Mouse (Mus musculus): ENCODE data around the gene Tlx1. TPM values are rescaled to one million over a fixed set of nuclear protein-coding genes. Genes with fewer than 3 reads are reported as not detected.

The Tlx1 gene
- polyA plus RNA-seq, 1 experiment from 2014 or later, result not detected

DNA sequence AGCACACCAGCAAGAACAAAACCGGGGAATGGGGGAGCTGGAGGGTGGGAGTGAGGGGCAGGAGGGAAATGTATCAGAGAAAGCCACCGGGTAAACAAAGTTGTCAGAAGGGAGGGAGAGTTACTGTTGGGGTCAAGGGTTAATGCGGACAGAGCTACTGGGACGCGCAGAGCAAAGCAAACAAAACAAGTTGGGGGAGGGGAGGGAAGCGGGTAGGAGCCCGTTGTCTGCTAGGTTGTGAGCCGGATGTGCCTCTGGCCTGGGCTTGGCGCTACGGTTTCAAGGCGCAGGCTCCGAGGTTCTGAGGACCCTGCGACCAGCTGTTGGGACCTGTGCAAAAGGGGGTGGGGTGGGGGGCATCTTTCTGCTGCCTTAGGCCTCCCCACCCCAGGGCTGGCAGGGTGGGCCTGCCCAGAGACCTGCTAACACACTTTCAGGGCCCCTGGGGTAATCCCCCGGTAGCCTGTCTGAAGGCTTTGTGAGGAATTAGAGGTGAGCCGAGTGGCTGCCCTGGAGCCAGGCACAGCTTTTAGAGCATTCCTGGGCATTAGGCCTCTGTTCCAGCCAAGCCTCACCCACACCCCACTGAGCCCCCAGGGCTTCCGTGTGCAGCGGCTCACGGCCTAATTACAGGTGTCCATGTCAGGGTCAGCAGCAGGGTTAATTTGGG, 36.6 kb upstream of the Tlx1 start:
- WGBS, result 8% methylated on average over 18 of the region's 18 CpGs
- Histone ChIP-seq H3K9me3 (ENCODE audit: control insufficient read depth, low read length) (no peaks in the 10 kb centered on the region), H3K4me1 (replicated peaks; ENCODE audit: control insufficient read depth, insufficient read depth) (0 out of 2 replicates have a peak, but pooled peaks cover 2% of the 10 kb centered on the region), H3K36me3 (ENCODE audit: control insufficient read depth, insufficient read depth, low read length) (no peaks in the 10 kb centered on the region), H3K4me2 (replicated peaks; ENCODE audit: low read depth) (no peak overlapping the region), H3K9ac (ENCODE audit: low read length) (no peak overlapping the region; the same call in 1 of the 2 replicates), H3K4me3 (ENCODE audit: low read depth, low read length) (no peak overlapping the region), H3K27me3 (ENCODE audit: control insufficient read depth, insufficient read depth, low read length) (no peaks in the 10 kb centered on the region), H3K27ac (replicated peaks) (no peak overlapping the region)
- DNase-seq (ENCODE audit: low spot score) (no peak), ATAC-seq (ENCODE audit: low FRiP score, low TSS enrichment) (peak; percentile 32; the same call in 1 of the 2 replicates)
- TF ChIP-seq EP300 (optimal IDR thresholded peaks at IDR 0.05) (no peak), CTCF (IDR thresholded peaks at IDR 0.05; ENCODE audit: low read depth) (no peak)

DNA sequence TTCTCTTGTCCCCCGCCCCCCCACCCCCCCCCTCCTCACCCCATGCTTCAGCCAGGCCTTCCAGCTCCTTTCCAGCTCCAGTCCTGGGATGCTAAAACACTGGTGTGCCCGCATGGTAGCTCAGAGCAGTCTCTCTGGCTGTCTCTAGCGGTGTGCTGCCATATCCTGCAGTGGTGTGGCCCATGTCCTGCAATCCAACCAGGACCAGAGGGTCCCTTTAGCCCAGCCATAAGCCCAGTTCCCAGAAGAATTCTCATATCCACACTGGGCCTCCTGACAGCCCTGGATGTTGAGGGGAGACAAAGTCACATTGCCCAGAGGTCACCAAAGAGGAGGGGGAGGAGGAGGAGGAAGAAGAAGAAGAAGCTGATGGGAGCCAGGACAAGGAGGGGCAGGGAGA, 35.7 kb upstream of the Tlx1 start:
- H3K36me3 ChIP-seq (ENCODE audit: control insufficient read depth, insufficient read depth, low read length), result no peaks in the 10 kb centered on the region
- 37% methylated on average over 3 of the region's 3 CpGs for WGBS
- 0 out of 2 replicates have a peak, but pooled peaks cover 2% of the 10 kb centered on the region for H3K4me1 ChIP-seq (replicated peaks; ENCODE audit: control insufficient read depth, insufficient read depth)
- no peak for DNase-seq (ENCODE audit: low spot score)
- no peak overlapping the region for H3K27ac ChIP-seq (replicated peaks)
- no peak overlapping the region for H3K9ac ChIP-seq (ENCODE audit: low read length)
- no peaks in the 10 kb centered on the region for H3K9me3 ChIP-seq (ENCODE audit: control insufficient read depth, low read length)
- H3K4me2 ChIP-seq (replicated peaks; ENCODE audit: low read depth), result no peak overlapping the region
- H3K27me3 ChIP-seq (ENCODE audit: control insufficient read depth, insufficient read depth, low read length), result no peaks in the 10 kb centered on the region
- H3K4me3 ChIP-seq (ENCODE audit: low read depth, low read length), result no peak overlapping the region
- no peak for TF ChIP-seq EP300 (optimal IDR thresholded peaks at IDR 0.05)
- no peak for TF ChIP-seq CTCF (IDR thresholded peaks at IDR 0.05; ENCODE audit: low read depth)
- ATAC-seq (ENCODE audit: low FRiP score, low TSS enrichment), result no peak

DNA sequence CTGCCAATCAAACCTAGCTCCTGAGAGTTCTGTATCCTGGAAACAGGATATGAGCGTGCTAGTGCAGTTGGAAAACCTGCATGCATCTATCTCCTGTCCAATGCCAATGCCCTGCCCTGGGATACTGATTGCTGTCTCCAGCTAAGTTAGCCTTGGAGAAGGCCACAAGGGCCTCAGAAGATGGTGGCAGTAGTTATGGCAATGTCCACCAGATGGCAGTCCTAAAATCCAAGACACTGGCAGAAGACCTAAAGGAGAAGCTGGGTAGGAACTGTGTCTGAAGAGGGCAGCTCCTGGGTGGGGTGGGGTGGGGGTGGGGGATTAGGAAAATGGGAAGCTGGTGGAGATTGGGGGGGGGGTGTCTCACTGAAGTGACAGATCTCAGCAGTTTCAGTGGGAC, 33.7 kb upstream of the Tlx1 start:
- 50% methylated on average over 1 of the region's 1 CpGs for WGBS
- H3K4me3 ChIP-seq (ENCODE audit: low read depth, low read length), result no peak overlapping the region
- ATAC-seq (ENCODE audit: low FRiP score, low TSS enrichment) (0 out of 2 replicates have a peak, but pooled peaks have one; percentile 30), DNase-seq (ENCODE audit: low spot score) (peak; percentile 55)
- TF ChIP-seq EP300 (optimal IDR thresholded peaks at IDR 0.05) (no peak), CTCF (IDR thresholded peaks at IDR 0.05; ENCODE audit: low read depth) (peak; percentile 77)
- H3K9me3 ChIP-seq (ENCODE audit: control insufficient read depth, low read length), result no peaks in the 10 kb centered on the region
- H3K9ac ChIP-seq (ENCODE audit: low read length), result no peak overlapping the region
- H3K27me3 ChIP-seq (ENCODE audit: control insufficient read depth, insufficient read depth, low read length), result no peaks in the 10 kb centered on the region
- no peak overlapping the region for H3K27ac ChIP-seq (replicated peaks)
- 0 out of 2 replicates have a peak, but pooled peaks cover 2% of the 10 kb centered on the region for H3K4me1 ChIP-seq (replicated peaks; ENCODE audit: control insufficient read depth, insufficient read depth)
- no peaks in the 10 kb centered on the region for H3K36me3 ChIP-seq (ENCODE audit: control insufficient read depth, insufficient read depth, low read length)
- no peak overlapping the region for H3K4me2 ChIP-seq (replicated peaks; ENCODE audit: low read depth)

DNA sequence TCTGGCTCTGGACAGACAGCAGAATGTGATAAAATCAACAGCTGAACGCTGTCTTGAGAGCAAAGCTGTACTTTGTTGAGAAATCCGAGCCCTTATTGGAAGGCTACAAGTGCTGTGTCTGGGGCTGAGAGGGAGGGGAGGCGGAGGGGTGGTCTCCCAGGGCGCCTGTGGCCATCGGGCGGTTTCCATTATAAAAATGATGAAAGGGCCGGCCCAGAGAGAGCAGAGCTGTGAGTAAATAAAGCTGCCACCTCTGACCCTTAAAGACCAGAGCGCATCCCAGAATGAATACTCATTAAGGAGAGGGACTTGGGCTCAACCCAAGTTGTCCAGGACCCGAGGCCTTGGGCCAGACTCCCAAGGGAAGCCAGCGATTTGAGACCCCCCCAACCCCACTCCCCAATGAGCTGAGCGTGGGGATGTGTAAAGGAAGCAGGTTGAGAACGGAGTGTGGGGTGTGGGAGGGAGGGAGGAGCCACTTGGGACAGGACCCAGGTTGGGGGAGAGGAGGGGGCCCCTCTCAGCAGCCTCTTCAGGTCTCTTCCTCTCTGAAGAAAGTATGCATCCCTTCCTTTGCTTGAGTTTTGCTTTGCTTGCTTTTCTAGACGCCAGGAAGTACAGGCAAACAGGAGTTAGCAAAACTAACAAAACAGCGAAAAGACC, 18.4 kb upstream of the Tlx1 start:
- ATAC-seq (ENCODE audit: low FRiP score, low TSS enrichment), result peak; percentile 15; the same call in 1 of the 2 replicates
- H3K9ac ChIP-seq (ENCODE audit: low read length), result no peak overlapping the region
- peak overlapping the region; percentile 18; the same call in 1 of the 2 replicates for H3K4me2 ChIP-seq (replicated peaks; ENCODE audit: low read depth)
- TF ChIP-seq EP300 (optimal IDR thresholded peaks at IDR 0.05) (no peak), CTCF (IDR thresholded peaks at IDR 0.05; ENCODE audit: low read depth) (no peak)
- H3K4me3 ChIP-seq (ENCODE audit: low read depth, low read length), result no peak overlapping the region
- no peak for DNase-seq (ENCODE audit: low spot score)
- 11% methylated on average over 14 of the region's 14 CpGs for WGBS
- no peaks in the 10 kb centered on the region for H3K4me1 ChIP-seq (replicated peaks; ENCODE audit: control insufficient read depth, insufficient read depth)
- no peaks in the 10 kb centered on the region for H3K27me3 ChIP-seq (ENCODE audit: control insufficient read depth, insufficient read depth, low read length)
- no peaks in the 10 kb centered on the region for H3K36me3 ChIP-seq (ENCODE audit: control insufficient read depth, insufficient read depth, low read length)
- H3K9me3 ChIP-seq (ENCODE audit: control insufficient read depth, low read length), result no peaks in the 10 kb centered on the region
- no peak overlapping the region for H3K27ac ChIP-seq (replicated peaks)

DNA sequence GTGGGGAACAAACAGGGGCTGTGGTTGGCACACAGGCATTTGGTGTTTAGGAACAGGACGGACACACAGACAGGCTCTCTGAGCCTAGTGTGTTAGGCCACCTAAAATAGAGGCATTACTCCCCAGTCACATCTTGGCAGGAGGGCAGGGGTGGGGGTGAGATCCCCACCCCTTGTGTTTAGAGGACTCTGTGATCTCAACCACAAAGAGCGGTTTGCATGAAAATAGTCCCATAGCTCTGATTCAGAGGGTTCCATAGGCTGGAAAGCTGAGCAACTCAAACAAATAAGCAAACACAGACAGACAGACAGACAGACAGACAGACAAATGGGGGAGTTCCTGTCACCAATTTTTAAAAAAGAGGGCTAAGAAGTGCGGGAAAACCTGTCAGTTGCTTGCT, 7.9 kb upstream of the Tlx1 start:
- Histone ChIP-seq H3K4me2 (replicated peaks; ENCODE audit: low read depth) (no peak overlapping the region), H3K9ac (ENCODE audit: low read length) (no peak overlapping the region), H3K9me3 (ENCODE audit: control insufficient read depth, low read length) (no peaks in the 10 kb centered on the region), H3K27ac (replicated peaks) (no peak overlapping the region), H3K4me3 (ENCODE audit: low read depth, low read length) (no peak overlapping the region), H3K4me1 (replicated peaks; ENCODE audit: control insufficient read depth, insufficient read depth) (no peaks in the 10 kb centered on the region), H3K27me3 (ENCODE audit: control insufficient read depth, insufficient read depth, low read length) (peaks cover 36% of the 10 kb centered on the region; the same call in 1 of the 2 replicates), H3K36me3 (ENCODE audit: control insufficient read depth, insufficient read depth, low read length) (no peaks in the 10 kb centered on the region)
- 14% methylated on average over 3 of the region's 3 CpGs for WGBS
- no peak for DNase-seq (ENCODE audit: low spot score)
- ATAC-seq (ENCODE audit: low FRiP score, low TSS enrichment), result no peak
- TF ChIP-seq CTCF (IDR thresholded peaks at IDR 0.05; ENCODE audit: low read depth) (no peak), EP300 (optimal IDR thresholded peaks at IDR 0.05) (no peak)
